Comparison of ENCODE assay signal across 18 mouse cellular contexts in genomic region chr11:35355811-35356210, GRCm38 (mm10).
A peak's percentile ranks its signal among the peaks of the same experiment; 100 is the strongest.
DNase-seq lines count a peak whose midpoint lies in the region; ATAC-seq and TF ChIP-seq lines count a peak whose summit lies in the region.
"Had no signal": no experiment of that assay in that cellular context is flagged by ENCODE, and none has a peak within 500 bp of the region (broad histone marks: within the 10 kb centered on the region; RNA-seq: fewer than 3 reads in every experiment).

No protein-coding gene starts in this region.

- H3K27ac ChIP-seq in embryonic fibroblast, embryonic 13.5 days (ENCODE audit: insufficient read depth, low read length): peak overlapping the region; percentile 67
- no peak overlapping the region for H3K27ac ChIP-seq in intestine, embryonic 15.5 days
- H3K27ac ChIP-seq: heart, embryonic 15.5 days; midbrain, embryonic 12.5 days; neural tube, embryonic 12.5 days had no signal

- no peak overlapping the region for H3K4me3 ChIP-seq in embryonic fibroblast, embryonic 13.5 days (ENCODE audit: insufficient read depth, low read length)
- H3K4me3 ChIP-seq in intestine, embryonic 15.5 days (replicated peaks): no peak overlapping the region
- H3K4me3 ChIP-seq: heart, embryonic 15.5 days; midbrain, embryonic 12.5 days; neural tube, embryonic 12.5 days had no signal

- H3K4me2 ChIP-seq in intestine, embryonic 15.5 days (replicated peaks): no peak overlapping the region
- H3K4me2 ChIP-seq: heart, embryonic 15.5 days; midbrain, embryonic 12.5 days; neural tube, embryonic 12.5 days had no signal

- DNase-seq in adrenal gland, adult (ENCODE audit: inconsistent age in 2 of 2, low spot score in 1 of 2): peak; percentile 57 to 79
- DNase-seq in adrenal gland, adult 8-10 months: no peak
- DNase-seq in ovary, adult 18-20 months (ENCODE audit: low spot score): peak; percentile 29
- DNase-seq in ovary, postnatal 36 days (ENCODE audit: low spot score): no peak
- DNase-seq in testis, postnatal 14 days (ENCODE audit: low spot score): no peak
- no peak for DNase-seq in layer of hippocampus, postnatal 14 days (ENCODE audit: low spot score in 2 of 2)
- DNase-seq: cerebellum, adult 2 months; gastrocnemius, postnatal 10 days; kidney, adult 8-10 months; liver; thymus, postnatal 25 days had no signal

- no peak for TF ChIP-seq CTCF in embryonic fibroblast, embryonic 13.5 days (IDR thresholded peaks at IDR 0.05; ENCODE audit: borderline replicate concordance, insufficient read depth, low read length)

- H3K27me3 ChIP-seq in intestine, embryonic 15.5 days (replicated peaks): no peaks in the 10 kb centered on the region
- H3K27me3 ChIP-seq: heart, embryonic 15.5 days had no signal

- peaks cover 10% of the 10 kb centered on the region for H3K4me1 ChIP-seq in embryonic fibroblast, embryonic 13.5 days (ENCODE audit: control insufficient read depth, insufficient read depth, low read length)
- H3K4me1 ChIP-seq in intestine, embryonic 15.5 days (replicated peaks): no peaks in the 10 kb centered on the region
- H3K4me1 ChIP-seq: heart, embryonic 15.5 days; neural tube, embryonic 12.5 days had no signal

- 84% methylated on average over 4 of the region's 4 CpGs for WGBS in intestine, embryonic 15.5 days

- no peak for TF ChIP-seq POLR2A in embryonic fibroblast, embryonic 13.5 days (IDR thresholded peaks at IDR 0.05; ENCODE audit: low read depth, low read length)

- no peak overlapping the region for H3K9ac ChIP-seq in intestine, embryonic 15.5 days
- H3K9ac ChIP-seq: heart, embryonic 15.5 days; midbrain, embryonic 12.5 days; neural tube, embryonic 12.5 days had no signal

- ATAC-seq in intestine, embryonic 15.5 days: no peak
- ATAC-seq: lung, postnatal 0 days had no signal

- H3K9me3 ChIP-seq in intestine, embryonic 15.5 days: no peaks in the 10 kb centered on the region
- H3K9me3 ChIP-seq: heart, embryonic 15.5 days had no signal

- H3K36me3 ChIP-seq in intestine, embryonic 15.5 days: no peaks in the 10 kb centered on the region
- H3K36me3 ChIP-seq: G1E; heart, embryonic 15.5 days; midbrain, embryonic 12.5 days; neural tube, embryonic 12.5 days had no signal

Comparison
In these comparisons a context has a peak if more than half of its experiments do, and no peak if none do; other contexts are left out.
1. DNase-seq: peak in adrenal gland, adult (2 of 2) and ovary, adult 18-20 months (single experiment); none in adrenal gland, adult 8-10 months (single experiment), ovary, postnatal 36 days (single experiment), testis, postnatal 14 days (single experiment) and layer of hippocampus, postnatal 14 days (0 of 2).